Mouse (Mus musculus): ENCODE measurements around the gene Tnfrsf4. TPM values are rescaled to one million over a fixed set of nuclear protein-coding genes. Genes with fewer than 3 reads are reported as not detected.

Gene Tnfrsf4
- total RNA-seq, 4 experiments from 2014 or later: 1.0 to 3.0 (median 2.0) TPM

Small RNA genes lying within 50 kb of the gene (microRNA-seq; reads per million reads assigned to microRNA genes)
- gene Mir200a (0.67 to 2.3 reads per million in 2 experiments), gene Mir200b (6.3 to 8.4 reads per million in 2 experiments), gene Mir429 (2.3 to 11.4 reads per million in 2 experiments)

Other genes with a start within 250 kb of the Tnfrsf4 start
- 1 to 10 TPM; 3.2 to 6.9 (median 4.7) TPM for gene Vwa1, start 239.1 kb upstream of the Tnfrsf4 start, total RNA-seq (2022)
- 1 to 10 TPM in 1 of 4 experiments, under 1 TPM in 3; 0.17 to 1.0 (median 0.62) TPM for gene Tmem88b, start 228.0 kb upstream of the Tnfrsf4 start, total RNA-seq (2022)
- not detected for gene Ankrd65, start 223.4 kb upstream of the Tnfrsf4 start, total RNA-seq (2022)
- gene Mrpl20, start 211.0 kb upstream of the Tnfrsf4 start, total RNA-seq (2022): 100 to 1,000 TPM; 102 to 144 (median 126) TPM
- 100 to 1,000 TPM in 3 of 4 experiments, 10 to 100 TPM in 1; 88.5 to 164 (median 122) TPM for gene Ccnl2, start 201.4 kb upstream of the Tnfrsf4 start, total RNA-seq (2022)
- 100 to 1,000 TPM; 134 to 175 (median 158) TPM for gene Aurkaip1, start 182.6 kb upstream of the Tnfrsf4 start, total RNA-seq (2022)
- gene Mxra8, start 174.2 kb upstream of the Tnfrsf4 start, total RNA-seq (2022): 10 to 100 TPM; 45.1 to 93.9 (median 66.8) TPM
- gene Dvl1, start 166.4 kb upstream of the Tnfrsf4 start, total RNA-seq (2022): 100 to 1,000 TPM in 1 of 4 experiments, 10 to 100 TPM in 3; 69.6 to 110 (median 73.1) TPM
- gene Tas1r3, start 150.5 kb upstream of the Tnfrsf4 start, total RNA-seq (2022): 1 to 10 TPM in 1 of 4 experiments, under 1 TPM in 3; 0.46 to 1.2 (median 0.62) TPM
- 10 to 100 TPM; 16.4 to 29.0 (median 17.9) TPM for gene Cptp, start 144.4 kb upstream of the Tnfrsf4 start, total RNA-seq (2022)
- gene Ints11, start 144.3 kb upstream of the Tnfrsf4 start, total RNA-seq (2022): 10 to 100 TPM; 32.3 to 34.6 (median 33.3) TPM
- 10 to 100 TPM; 23.2 to 51.5 (median 41.4) TPM for gene Pusl1, start 122.1 kb upstream of the Tnfrsf4 start, total RNA-seq (2022)
- 10 to 100 TPM; 18.2 to 49.2 (median 30.9) TPM for gene Acap3, start 122.0 kb upstream of the Tnfrsf4 start, total RNA-seq (2022)
- 10 to 100 TPM; 64.3 to 87.8 (median 77.0) TPM for gene Ube2j2, start 70.0 kb upstream of the Tnfrsf4 start, total RNA-seq (2022)
- gene C1qtnf12, start 51.5 kb upstream of the Tnfrsf4 start, total RNA-seq (2022): 10 to 100 TPM; 34.7 to 88.1 (median 58.1) TPM
- gene B3galt6, start 21.2 kb upstream of the Tnfrsf4 start, total RNA-seq (2022): 1 to 10 TPM; 7.8 to 9.5 (median 8.9) TPM
- gene Sdf4, start 21.0 kb upstream of the Tnfrsf4 start, total RNA-seq (2022): 100 to 1,000 TPM; 290 to 326 (median 308) TPM
- gene Tnfrsf18, start 12.3 kb downstream of the Tnfrsf4 start, total RNA-seq (2022): 1 to 10 TPM in 1 of 4 experiments, under 1 TPM in 1, not detected in 2; 0.42 to 1.2 TPM
- 1 to 10 TPM in 1 of 4 experiments, under 1 TPM in 2, not detected in 1; 0.38 to 1.2 (median 0.86) TPM for gene Ttll10, start 45.6 kb downstream of the Tnfrsf4 start, total RNA-seq (2022)
- 10 to 100 TPM; 10.7 to 22.9 (median 14.1) TPM for gene 9430015G10Rik, start 96.1 kb downstream of the Tnfrsf4 start, total RNA-seq (2022)
- under 1 TPM in 3 of 4 experiments, not detected in 1; 0.11 to 0.23 (median 0.22) TPM for gene Rnf223, start 116.7 kb downstream of the Tnfrsf4 start, total RNA-seq (2022)
- 10 to 100 TPM; 29.7 to 54.3 (median 41.1) TPM for gene Agrn, start 183.6 kb downstream of the Tnfrsf4 start, total RNA-seq (2022)
- gene Isg15, start 187.0 kb downstream of the Tnfrsf4 start, total RNA-seq (2022): 1 to 10 TPM; 3.1 to 3.9 (median 3.6) TPM
- 1 to 10 TPM; 3.0 to 6.5 (median 4.8) TPM for gene AW011738, start 189.5 kb downstream of the Tnfrsf4 start, total RNA-seq (2022)
- gene Perm1, start 202.0 kb downstream of the Tnfrsf4 start, total RNA-seq (2022): 1 to 10 TPM; 3.1 to 7.0 (median 5.3) TPM
- gene Plekhn1, start 221.0 kb downstream of the Tnfrsf4 start, total RNA-seq (2022): 10 to 100 TPM; 23.8 to 44.1 (median 32.9) TPM
- 10 to 100 TPM; 32.8 to 41.8 (median 39.8) TPM for gene Noc2l, start 222.2 kb downstream of the Tnfrsf4 start, total RNA-seq (2022)
- gene Samd11, start 241.8 kb downstream of the Tnfrsf4 start, total RNA-seq (2022): 1 to 10 TPM; 1.6 to 4.7 (median 3.3) TPM